Mouse (Mus musculus): ENCODE measurements around the gene Pde6c.

Gene Pde6c

DNA sequence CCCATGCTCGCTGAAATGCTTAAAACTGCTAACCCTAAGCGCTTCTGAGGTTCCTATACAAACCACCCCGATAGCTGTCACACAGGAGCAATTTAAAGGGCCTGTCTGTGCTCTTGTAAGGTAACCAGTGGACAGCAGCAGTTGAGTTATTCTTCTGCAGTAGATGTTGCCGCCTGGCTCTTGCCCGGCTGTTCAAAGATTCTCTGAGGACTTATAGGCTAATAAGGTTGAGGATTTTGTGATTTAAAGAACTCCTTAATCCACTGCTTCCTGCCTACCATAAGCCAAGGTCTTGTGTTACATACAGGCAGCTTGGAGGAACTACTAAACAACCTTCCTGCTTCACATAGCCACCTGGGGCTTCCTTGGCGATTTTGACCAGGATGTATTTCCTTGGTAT is at the start of gene Pde6c:
Gene Pde6c (plus strand): TSS at position 301 of the 400 bp plus-strand sequence.
- in situ Hi-C loops (cut with MboI; ENCODE audit: unreplicated experiment in 2 of 2), result no loop called here

DNA sequence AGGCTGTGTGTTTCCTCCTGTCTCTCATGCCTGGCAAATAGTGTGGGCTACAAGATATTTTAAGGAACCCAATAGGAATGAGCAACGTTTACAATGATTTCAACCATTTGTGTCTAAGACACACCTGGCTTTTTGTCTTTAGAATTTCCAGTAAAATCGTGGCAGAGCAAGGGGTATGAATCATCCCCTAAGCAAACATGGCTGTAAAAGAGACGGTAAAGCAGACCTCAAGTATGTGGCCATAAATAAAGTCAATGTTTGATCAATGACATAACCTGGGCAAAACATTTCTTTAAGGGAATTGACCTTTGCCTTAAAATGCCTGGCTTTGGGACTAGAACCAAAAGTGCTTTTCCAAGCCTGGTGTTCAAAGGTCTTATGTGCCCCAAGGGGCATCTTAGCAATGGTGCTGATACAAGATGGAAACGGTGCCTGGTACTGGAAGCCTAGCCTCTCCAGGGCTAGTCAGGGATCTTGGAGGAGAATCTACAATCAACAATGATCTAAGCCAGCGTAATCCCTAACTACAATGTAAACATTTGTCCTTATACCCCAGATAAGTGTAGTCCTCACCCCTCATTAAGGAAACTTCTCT is 49.6 kb upstream of the Pde6c start:
- in situ Hi-C loops (cut with MboI; ENCODE audit: unreplicated experiment in 2 of 2), result no loop called here

DNA sequence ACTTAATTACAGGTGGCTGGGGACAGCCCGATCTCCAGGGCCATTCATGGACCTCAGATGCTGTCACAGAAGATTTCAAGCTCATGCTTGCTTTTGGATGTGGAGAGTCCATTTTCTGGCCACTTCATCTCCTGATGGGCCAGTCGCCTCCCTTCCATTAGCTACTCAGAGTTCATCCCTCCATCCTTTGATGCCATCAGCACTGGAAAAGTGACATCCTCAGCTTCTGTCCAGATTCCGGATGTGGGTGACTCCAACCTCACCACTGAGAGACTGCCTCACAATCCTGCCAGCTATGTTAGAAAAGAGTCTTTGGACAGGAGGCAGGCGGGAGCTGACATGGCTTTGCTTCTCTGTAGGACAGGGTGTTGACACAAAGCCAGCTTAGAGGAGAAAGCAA is 46.7 kb upstream of the Pde6c start:
- in situ Hi-C loops (cut with MboI; ENCODE audit: unreplicated experiment in 2 of 2), result no loop called here

DNA sequence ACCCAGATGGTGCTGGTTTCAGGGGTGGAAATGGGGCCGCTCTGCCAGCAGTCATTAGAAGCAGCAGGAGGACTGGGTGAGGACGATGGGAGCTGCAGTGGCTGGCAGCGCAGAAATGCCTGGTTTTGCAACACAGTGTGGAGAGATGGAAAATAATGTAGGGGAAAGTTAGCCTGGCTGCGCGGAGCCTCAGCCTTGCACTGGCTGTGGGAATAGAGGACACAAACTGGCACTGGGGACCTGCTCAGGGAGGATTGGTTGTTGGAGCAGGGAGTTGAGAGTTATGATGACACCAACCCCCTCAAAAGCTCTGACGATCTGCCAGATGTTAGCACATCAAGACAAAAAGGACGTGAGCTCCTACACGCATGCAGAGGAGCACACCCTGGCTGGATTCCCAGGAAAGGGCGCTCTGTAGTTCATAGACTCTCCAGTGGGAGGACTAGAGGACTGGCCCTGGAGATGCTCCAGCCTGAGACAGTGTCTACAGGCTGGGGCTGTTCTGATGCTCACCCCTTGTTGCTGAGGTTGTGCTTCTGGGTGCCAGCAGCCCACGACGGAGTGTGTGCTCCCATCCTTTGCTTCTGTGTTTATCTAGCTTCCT is 45.5 kb upstream of the Pde6c start:
- in situ Hi-C loops (cut with MboI; ENCODE audit: unreplicated experiment in 2 of 2), result no loop called here

DNA sequence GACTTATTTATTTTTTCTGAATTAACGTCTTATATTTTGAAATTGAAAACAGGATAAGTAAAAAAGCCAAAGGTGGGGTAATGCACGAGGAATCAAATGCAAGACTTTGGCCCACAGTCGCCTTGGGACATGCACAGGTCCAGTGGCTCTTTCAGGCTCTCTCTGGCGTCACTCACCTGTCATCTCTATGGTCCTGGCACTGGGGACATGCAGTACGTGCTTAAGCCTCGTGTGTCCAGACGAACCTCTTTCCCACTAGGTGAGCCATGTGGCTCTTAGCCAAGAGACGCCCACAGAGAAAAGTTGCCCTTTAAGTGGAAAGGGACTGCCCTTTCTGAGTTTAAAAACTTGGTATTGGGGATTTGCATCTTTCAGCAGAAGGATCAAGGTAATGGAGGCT is 43.2 kb upstream of the Pde6c start:
- in situ Hi-C loops (cut with MboI; ENCODE audit: unreplicated experiment in 2 of 2), result no loop called here

DNA sequence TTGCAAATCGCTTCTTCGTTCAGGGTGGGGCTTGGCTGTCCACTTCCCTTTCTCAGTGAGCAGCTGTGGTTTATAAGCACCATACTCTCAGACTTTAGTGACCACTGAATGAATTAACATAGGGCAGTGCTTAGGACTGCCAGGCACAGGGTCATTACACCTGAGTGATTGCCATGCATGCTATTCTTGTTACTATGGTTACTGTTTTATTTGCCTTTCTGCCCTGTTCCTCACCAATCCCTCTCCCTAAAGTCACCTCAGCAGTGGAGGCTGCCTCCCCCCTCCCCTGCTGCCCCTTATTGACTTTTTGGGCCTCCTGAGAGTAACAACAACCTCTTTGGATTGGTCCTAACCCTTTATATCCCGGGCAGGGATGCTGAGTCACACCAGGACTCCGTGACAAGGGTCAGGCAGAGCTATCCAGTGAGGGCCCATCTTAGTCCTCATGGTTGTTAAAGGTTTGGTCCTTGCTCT is 41.0 kb upstream of the Pde6c start:
- in situ Hi-C loops (cut with MboI; ENCODE audit: unreplicated experiment in 2 of 2), result no loop called here

DNA sequence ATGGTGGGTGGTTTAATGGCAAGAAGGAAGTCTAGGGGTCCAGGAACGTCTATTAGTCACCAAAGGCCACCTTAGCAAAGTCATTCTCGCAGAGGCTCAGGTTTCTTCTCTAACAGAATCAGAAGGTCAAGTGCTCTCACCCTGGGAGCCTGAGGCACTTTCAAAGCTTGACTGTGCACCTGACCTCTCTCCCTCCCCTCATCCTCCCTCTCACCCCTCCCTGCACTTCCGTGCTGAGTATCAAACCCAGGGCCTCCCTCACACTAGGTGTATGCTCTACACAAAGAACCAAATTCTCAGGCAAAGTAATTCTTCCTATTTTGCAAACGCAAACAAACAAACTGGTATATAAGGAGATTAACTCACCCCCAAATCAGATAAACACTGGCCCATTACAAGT is 36.4 kb upstream of the Pde6c start:
- in situ Hi-C loops (cut with MboI; ENCODE audit: unreplicated experiment in 2 of 2), result no loop called here

DNA sequence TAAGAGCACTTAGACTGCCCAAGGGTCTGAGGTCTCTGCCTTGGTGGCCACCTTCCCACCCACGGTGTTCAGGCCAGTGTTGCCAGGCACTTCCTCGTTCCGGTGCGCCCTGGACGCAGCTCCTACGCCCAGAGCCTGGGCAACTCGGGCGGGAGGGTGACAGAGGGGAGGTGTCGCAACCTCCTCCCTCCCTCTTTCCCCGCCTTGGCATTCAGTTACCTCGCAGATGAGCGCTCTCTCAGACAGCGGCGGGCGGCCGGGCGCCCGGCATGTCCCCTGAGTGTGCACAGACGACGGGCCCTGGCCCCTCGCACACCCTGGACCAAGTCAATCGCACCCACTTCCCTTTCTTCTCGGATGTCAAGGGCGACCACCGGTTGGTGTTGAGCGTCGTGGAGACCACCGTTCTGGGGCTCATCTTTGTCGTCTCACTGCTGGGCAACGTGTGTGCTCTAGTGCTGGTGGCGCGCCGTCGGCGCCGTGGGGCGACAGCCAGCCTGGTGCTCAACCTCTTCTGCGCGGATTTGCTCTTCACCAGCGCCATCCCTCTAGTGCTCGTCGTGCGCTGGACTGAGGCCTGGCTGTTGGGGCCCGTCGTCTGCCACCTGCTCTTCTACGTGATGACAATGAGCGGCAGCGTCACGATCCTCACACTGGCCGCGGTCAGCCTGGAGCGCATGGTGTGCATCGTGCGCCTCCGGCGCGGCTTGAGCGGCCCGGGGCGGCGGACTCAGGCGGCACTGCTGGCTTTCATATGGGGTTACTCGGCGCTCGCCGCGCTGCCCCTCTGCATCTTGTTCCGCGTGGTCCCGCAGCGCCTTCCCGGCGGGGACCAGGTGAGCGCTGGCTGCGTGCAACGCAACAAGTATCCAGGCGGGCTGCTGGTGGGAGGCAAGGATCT is 35.5 kb upstream of the Pde6c start, which contains the start of gene Ffar4:
Gene Ffar4 (plus strand): TSS at position 214 of the 901 bp plus-strand sequence.
- in situ Hi-C loops (cut with MboI; ENCODE audit: unreplicated experiment in 2 of 2), result no loop called here

DNA sequence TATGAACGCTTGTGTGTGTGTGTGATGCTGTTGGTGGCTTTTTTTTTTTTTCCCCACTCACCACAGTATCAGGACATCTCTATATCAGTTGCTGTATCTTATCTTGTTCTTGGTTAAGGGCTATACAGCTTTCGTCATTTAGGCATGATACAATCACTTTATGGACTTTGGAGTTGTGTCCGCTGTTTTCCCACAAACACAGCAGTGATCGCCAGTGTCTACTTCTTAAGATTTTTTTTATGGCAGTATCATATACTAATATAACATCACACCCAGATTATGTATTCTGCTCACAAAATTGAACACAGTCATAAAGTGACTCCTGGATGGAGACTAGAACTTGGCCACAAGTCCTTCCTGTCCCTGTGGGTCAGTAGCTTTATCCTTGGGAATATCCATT is 24.7 kb upstream of the Pde6c start:
- in situ Hi-C loops (cut with MboI; ENCODE audit: unreplicated experiment in 2 of 2), result no loop called here

DNA sequence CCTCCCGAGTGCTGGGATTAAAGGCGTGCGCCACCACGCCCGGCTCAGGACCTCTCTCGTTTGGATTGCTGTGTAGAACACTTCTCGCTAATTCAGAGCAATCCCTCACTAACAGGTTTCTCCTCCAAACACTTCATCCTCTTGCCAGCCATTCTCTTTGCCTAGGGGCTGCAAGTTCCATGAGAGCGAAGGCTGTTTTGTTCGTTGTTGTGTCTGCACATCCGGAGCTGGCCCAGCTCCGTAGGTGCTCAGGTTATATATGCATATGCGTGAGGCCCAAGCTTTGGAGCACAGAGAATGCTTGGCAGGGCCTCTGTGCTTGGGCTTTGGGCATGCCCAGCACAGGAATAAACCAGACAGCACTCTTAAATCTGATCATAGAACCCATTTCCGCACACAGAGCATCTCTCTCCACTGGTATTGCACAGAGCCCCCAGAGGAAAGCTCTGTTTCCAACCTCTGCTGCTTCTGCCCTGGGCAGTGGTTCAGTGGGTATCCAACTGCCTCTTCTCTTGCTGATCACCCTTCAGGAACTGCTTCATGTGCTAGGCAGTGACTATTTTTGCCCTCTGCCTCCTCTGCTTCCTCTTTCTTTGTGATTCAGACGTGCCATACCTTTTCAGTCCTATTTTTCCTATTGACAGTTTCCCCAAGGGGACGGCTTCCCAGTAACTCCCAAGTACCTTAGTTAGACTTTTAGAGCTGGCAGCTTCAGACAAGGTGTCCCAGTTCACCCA is 22.9 kb upstream of the Pde6c start:
- in situ Hi-C loops (cut with MboI; ENCODE audit: unreplicated experiment in 2 of 2), result no loop called here

DNA sequence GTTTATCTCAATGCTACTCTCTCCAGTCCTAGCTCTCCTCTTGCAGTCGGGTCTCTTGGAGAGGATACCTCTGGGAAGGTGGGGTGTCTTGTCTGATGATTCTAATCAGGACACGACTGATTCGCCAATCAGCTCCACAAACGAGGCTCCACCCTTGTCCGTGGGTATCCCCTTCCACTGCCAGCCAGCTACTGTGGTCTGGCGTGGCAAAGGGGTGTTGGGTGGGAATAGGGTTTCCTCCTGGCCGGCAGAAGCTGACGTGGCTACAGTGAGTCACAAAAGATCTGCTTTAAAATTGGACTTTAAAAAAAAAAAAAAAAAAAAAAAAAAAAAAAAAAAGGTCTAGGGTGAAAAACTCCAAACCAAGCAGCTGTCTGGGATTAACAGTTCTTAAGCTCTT is 21.5 kb upstream of the Pde6c start:
- in situ Hi-C loops (cut with MboI; ENCODE audit: unreplicated experiment in 2 of 2), result no loop called here

DNA sequence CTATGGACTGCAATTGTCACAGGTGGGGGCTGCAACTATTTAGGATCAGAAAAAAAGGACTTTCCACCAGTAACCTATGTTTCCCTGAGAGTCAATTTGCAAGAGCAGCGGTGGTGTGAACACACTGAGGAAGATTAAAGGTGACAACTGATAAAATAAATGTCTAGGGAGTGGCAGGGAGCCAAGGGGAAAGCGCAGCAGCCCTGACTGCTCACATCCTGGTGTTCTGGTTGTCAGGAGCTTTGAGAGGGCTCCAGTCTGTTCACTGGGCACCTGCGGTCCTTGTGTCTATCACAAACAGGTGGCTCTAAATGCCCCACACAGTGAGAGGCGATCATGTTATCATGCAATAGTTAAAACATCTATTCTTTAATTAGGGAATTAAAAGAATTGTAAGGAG is 20.0 kb upstream of the Pde6c start:
- in situ Hi-C loops (cut with MboI; ENCODE audit: unreplicated experiment in 2 of 2), result no loop called here

DNA sequence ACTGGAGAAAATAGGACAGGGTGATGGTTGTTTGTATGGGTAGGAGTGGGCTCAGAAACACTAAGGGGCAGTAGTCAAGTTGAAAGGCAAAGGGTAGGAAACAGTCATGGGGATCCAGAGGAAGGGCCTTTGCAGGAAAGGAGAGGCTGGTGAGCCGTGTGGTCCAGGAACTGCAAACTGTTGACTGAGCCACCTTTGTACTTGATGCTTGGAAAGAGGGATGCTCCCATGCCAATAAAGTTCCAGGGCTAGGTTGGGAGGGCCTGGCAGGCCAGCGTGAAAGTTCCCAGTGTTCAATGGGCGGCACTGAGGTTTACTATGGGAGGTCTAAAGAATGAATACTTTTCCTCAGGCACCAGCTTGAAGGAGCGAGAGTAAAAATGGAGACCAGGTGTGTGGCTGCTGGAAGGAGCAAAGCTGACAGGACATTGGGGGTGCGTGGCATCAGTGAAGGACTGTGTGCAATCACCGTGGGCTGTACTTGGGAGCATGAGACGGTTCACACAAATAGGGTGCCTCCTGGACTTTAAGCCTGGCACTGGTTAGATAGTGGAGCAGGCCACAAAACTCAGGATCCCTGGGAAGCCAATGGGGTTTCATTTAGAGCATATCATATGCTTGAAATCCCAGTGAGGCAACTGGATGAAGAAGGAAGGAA is 17.6 kb upstream of the Pde6c start:
- in situ Hi-C loops (cut with MboI; ENCODE audit: unreplicated experiment in 2 of 2), result no loop called here

DNA sequence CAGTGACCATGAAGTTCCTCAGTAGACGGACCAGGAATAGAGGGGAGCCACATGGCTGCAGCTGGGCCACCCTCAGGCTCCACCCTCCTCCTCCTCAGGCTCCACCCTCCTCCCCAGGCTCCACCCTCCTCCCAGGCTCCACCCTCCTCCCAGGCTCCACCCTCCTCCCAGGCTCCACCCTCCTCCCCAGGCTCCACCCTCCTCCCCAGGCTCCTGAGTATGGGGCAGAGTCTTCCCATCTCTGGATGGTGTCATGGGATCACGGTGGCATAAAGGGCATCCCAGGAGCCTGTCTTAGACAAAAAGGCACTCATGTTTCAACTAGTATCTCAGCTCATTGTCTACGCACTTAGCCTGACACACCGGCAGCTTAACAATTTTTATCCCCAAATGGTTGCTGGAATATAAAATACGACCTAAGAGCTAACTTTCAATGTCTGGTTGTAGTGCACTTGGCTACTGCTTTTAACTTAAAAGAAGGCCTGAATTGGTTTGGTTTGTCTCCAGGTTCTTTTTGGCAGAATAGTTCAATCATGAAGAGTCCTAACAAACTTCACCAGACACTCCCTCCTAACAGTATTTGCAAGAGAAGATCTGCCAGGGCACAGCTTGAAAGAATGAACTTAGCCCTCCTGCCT is 12.3 kb upstream of the Pde6c start:
- in situ Hi-C loops (cut with MboI; ENCODE audit: unreplicated experiment in 2 of 2), result no loop called here

DNA sequence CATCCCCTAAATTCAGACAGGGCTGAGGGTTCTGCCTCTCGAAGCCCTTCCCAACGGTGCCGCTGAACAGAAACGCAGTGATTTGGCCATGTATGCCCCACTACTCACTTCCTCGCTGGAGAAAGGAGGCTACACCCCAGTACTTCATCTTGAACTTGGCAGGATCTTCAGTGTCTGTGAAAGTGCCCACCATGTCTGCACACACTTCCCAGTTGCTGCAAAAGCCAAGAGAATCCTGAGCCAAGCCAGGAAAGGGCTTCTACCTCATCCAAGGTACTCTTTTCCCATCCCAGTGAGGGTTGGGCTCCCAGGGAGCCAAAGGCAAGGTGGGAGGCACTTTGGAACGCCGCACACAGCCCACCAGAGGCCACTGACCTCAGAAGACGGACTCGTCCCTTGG is 8.7 kb upstream of the Pde6c start:
- in situ Hi-C loops (cut with MboI; ENCODE audit: unreplicated experiment in 2 of 2), result no loop called here

DNA sequence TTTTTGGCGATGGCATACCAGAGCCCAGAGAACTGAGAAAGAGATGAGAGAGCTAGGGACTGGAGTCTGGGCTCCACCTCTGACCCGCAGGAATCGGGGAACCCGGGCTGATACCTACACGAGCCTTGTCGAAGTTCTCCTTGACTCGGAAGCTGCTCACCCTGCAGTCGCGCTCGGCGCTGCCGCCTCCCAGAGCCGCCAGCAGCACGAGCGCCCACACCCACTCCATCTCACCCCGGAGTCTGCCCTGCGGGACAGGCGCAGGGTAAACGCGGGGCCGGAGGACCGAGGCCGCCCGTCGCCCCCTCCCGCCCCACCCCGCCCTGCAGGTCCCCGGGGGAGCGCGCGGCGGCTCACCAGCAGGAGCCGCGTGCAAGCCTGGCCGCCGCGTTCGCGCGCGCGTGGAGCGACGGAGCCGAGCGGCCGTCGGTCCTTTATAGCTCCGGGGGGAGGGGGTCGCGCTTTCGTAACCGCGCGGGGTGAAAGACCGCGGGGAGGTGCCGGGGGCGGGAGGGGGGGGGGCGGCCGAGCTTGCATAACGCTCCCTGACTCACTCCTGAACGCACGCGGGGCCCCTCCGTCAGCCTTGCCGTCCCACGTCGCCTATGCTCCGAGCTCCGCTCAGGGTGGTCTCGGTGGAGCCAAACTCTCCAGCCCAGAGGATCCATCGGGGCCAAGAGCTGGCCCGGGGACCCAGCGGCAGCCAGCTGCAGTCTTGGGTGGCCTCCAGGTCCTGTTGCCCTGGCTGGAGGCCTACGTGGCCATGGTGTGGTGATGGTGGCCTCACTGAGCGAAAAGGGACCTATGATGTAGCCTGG is 8.0 kb upstream of the Pde6c start:
- in situ Hi-C loops (cut with MboI; ENCODE audit: unreplicated experiment in 2 of 2), result no loop called here

DNA sequence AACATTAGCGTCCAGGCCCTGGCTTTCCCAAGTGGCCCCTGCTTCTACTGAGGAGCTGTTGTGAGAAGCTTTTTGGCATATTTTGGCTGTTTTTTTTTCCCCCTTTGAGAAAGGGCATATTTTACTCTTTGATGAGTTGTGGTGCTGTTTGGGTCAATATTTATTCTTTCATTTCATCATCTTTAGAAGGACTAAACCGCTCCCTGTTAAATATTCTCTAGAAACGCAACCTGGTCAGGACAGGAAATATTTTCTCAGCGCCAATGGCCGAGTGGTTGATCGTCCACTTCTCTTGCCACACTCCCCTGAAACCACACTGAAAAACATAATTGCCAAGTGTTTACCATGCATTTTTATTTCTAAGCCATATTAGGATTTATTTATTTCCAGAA is 7.4 kb upstream of the Pde6c start, which contains the start of gene Rbp4:
Gene Rbp4 (minus strand): TSS at position 63 of the 392 bp plus-strand sequence.
- in situ Hi-C loops (cut with MboI; ENCODE audit: unreplicated experiment in 2 of 2), result no loop called here

DNA sequence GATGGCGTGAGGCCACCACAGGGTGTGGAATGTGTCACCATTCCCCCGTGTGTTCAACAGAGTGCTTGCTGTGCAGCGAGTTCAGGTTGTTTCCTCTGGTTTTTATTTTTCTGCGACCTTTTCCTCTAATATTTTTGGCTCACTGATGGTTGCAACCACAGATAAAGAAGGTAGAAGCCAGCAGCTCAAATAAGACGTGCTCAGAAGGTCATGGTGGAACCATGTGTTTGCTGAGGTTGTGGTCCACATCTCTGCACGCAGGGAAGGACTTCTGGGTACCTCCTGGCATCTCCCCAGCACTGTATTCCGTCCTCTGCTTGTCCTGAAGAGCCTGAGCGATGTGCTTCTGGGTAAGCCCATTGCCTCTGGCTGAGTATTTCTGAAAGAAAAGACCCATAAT is 5.9 kb upstream of the Pde6c start:
- in situ Hi-C loops (cut with MboI; ENCODE audit: unreplicated experiment in 2 of 2), result no loop called here

DNA sequence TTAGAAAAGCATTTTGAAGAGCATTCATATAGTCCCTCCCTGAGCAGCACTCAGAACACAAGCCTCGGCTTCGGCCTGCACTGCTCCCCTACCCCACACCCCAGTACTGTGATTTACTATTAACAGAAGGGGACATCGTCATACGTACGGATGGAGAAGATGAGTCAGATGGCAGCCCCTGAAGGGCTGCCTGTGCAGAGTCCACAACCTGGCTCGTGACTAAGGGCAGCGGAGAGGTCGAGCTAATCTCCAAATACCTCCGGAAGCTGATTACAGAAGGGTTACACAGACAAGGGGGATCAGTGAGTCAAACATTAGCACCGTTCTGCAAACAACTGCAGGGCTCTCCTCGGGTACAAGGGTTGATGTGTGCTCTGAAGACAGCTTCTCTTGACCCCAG is 1.4 kb downstream of the Pde6c start:
- in situ Hi-C loops (cut with MboI; ENCODE audit: unreplicated experiment in 2 of 2), result no loop called here

Data from v-Abl transformed pro-B cells (cell line).